Mouse (Mus musculus) olfactory bulb, adult 2 months (tissue): ENCODE measurements around the gene Ube2s.

Source experiments
- CTCF ChIP-seq: fragments of 200-500 bp; IDR thresholded peaks from 2 replicates; pipeline ENCODE4 v1.5.1; 2012; ENCODE audit warnings: low read depth, mild to moderate bottlenecking, low read length, moderate library complexity; ENCODE audit not compliant: insufficient read depth
- POLR2A ChIP-seq: fragments of 200-500 bp; IDR thresholded peaks from 2 replicates; pipeline ENCODE4 v1.6.1; 2012; ENCODE audit warnings: mild to moderate bottlenecking, low read depth, low read length, moderate library complexity; ENCODE audit not compliant: insufficient read depth

DNA sequence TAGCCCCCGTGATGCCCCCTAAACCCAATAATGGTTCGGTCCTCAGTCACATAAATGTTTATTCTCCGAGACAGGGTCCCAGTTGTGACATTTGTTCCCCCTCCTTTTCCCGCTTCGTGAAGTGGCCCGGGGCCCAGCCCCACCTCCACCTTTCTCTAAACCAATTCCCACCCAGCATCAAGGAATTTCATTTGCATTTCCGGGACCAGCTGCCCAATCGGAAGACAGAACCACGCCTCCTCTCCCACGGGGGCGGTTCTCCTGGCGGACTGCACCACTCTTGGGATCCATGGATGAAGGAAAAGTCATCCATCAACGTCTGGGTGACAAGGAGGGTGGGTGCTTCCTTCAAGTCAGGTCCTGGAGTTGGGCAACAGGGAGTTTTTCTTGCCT is 32.5 kb upstream of the Ube2s start:
- TF ChIP-seq POLR2A (no peak), CTCF (no peak)
